Mouse (Mus musculus) G1E (cell line): ENCODE data around the gene Art1. TPM values are rescaled to one million over a fixed set of nuclear protein-coding genes. Genes with fewer than 3 reads are reported as not detected.

ENCODE experiments used
- ATAC-seq: 2 replicates; pipeline ENCODE4 v1.8.0; 2016; ENCODE audit warnings: mild to moderate bottlenecking; ENCODE audit not compliant: insufficient number of reproducible peaks, poor library complexity, low FRiP score, severe bottlenecking; ENCODE audit errors: extremely low read depth
- DNase-seq: peaks from one replicate; pipeline ENCODE4 v3.0.0; 2012; ENCODE audit warnings: low spot score
- H3K27me3 ChIP-seq: 2 replicates; pipeline ENCODE4 v1.6.1; 2012; ENCODE audit warnings: mild to moderate bottlenecking, low read length, inconsistent platforms; ENCODE audit not compliant: insufficient read depth
- H3K36me3 ChIP-seq: replicated peaks from 2 replicates; pipeline ENCODE3; 2012; ENCODE audit warnings: mild to moderate bottlenecking, inconsistent platforms
- H3K4me1 ChIP-seq: 2 replicates; pipeline ENCODE4 v1.6.1; 2012; ENCODE audit warnings: low read depth, low read length, inconsistent platforms, mixed read lengths; ENCODE audit not compliant: insufficient read depth
- H3K4me3 ChIP-seq: 2 replicates; pipeline ENCODE4 v1.5.1; 2012; ENCODE audit warnings: low read depth, mild to moderate bottlenecking, inconsistent platforms, low read length, moderate library complexity, mixed read lengths
- H3K9me3 ChIP-seq: replicated peaks from 2 replicates; pipeline ENCODE4 v1.6.1; 2012; ENCODE audit warnings: inconsistent platforms
- CTCF ChIP-seq: IDR thresholded peaks from 2 replicates; pipeline ENCODE4 v1.5.1; 2012; ENCODE audit warnings: low read depth, low read length, inconsistent platforms, mixed read lengths
- GATA1 ChIP-seq: IDR thresholded peaks from 2 replicates; pipeline ENCODE4 v1.6.1; 2012; ENCODE audit warnings: borderline replicate concordance, low read length, inconsistent platforms, mixed read lengths
- GATA2 ChIP-seq: IDR thresholded peaks from 2 replicates; pipeline ENCODE4 v1.6.1; 2012; ENCODE audit warnings: low read depth, low read length, inconsistent platforms, borderline replicate concordance
- POLR2AphosphoS5 ChIP-seq: IDR thresholded peaks from 2 replicates; pipeline ENCODE4 v1.6.1; 2012; ENCODE audit warnings: low read depth, low read length, inconsistent platforms; ENCODE audit not compliant: insufficient replicate concordance
- TAL1 ChIP-seq: conservative IDR thresholded peaks from 2 replicates; pipeline ENCODE4 v1.6.1; 2012; ENCODE audit warnings: low read depth, low read length, inconsistent platforms, mixed read lengths
- polyA plus RNA-seq: library from polyadenylated mRNA; stranded (reverse); fragments of >175 nt; gene quantifications from 2 replicates; pipeline ENCODE4 v1.2.3, GENCODE M21; 2012
- total RNA-seq, 2 experiments: library from RNA; stranded (forward) in 1 of 2; stranded (reverse) in 1 of 2; fragments of 200-1000 nt in 1 of 2; fragments of >200 nt in 1 of 2; fragmentation: Nextera tagmentation in 1 of 2; gene quantifications; 2 replicates each; pipeline ENCODE4 v1.2.3; 2014 to 2017

The Art1 gene
- total and polyA plus RNA-seq, 3 experiments, result 0.22 TPM; not detected in 2

DNA sequence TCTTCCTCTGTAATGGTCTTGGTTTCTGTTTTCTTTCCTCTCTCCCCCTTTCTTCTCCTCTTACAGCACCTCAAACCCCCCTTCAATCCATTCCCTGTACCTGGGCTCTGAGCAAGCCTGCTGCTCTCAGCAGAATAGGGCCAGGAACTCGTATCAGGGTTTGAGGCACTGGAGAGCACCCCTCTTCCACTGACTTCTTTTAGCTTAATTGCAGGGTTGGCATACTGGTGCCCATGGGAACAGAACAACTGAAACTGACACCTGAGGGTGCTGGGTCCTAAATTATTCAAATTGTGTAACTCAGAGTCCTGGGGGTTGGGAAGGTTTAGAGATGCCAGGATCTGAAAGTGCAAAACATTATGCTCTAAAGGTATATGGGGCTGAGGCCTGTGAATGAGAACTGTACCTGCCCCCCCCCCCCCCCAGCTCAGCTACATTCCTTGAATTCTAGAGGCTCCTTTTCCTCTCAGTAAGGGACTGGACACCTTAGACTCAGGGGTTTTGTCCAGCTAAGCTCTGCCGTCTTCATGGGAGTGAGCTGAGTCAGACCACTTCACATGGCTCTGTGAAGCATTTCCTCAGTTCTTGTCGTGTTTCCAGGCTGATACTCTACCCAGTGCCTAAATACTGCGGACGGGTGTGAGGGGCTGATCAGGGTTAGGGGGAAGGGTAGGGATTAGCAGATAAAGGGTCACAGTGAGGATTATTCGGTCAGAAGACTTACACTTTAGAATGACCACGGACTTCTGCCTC is 15.2 kb downstream of the Art1 start, which contains the start of gene Chrna10:
TSS of gene Chrna10 (minus strand) at position 250 of the 753 bp plus-strand sequence.
- Histone ChIP-seq H3K27me3 (peaks cover 25% of the 10 kb centered on the region), H3K4me3 (no peak within 1 kb of the TSS), H3K4me1 (peaks cover 14% of the 10 kb centered on the region), H3K9me3 (no peaks in the 10 kb centered on the region), H3K36me3 (peaks cover 36% of the 10 kb centered on the region)
- no peak for TF ChIP-seq POLR2AphosphoS5
- TF ChIP-seq GATA2, result no peak
- no peak for TF ChIP-seq GATA1
- TF ChIP-seq CTCF, result no peak
- DNase-seq (no peak), ATAC-seq (no peak)

GRCm38 (mm10) chr7:102117382-102117781 is 15.8 kb downstream of the Art1 start:
- Histone ChIP-seq H3K36me3 (peaks cover 42% of the 10 kb centered on the region), H3K9me3 (no peaks in the 10 kb centered on the region), H3K4me1 (peaks cover 14% of the 10 kb centered on the region), H3K4me3 (no peak overlapping the region), H3K27me3 (peaks cover 19% of the 10 kb centered on the region)
- TF ChIP-seq CTCF, result no peak
- TF ChIP-seq GATA2, result no peak
- TF ChIP-seq GATA1, result no peak
- no peak for TF ChIP-seq POLR2AphosphoS5
- no peak for TF ChIP-seq TAL1
- DNase-seq, result no peak
- ATAC-seq, result no peak

DNA sequence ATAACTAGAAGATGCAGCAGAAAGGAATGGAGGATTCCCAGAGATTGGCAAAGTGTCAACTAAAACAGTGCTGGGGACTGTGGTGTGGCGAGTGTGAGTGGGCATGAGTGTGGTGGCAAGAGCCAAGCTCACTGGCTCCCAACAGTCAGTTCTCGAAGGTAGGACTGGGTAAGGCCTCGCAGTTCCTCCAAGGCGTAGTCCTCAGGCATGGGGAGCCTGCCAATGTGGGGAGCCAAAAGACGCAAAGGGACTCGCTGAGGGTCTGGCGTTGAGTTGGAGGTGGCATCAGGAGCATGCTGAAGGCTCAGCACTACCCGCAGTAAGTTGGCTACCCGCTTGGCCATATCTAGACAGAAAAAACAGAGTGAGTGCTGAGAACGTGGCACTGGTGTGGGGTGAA is 18.8 kb downstream of the Art1 start:
- H3K9me3 ChIP-seq, result no peaks in the 10 kb centered on the region
- no peaks in the 10 kb centered on the region; the same call in 1 of the 2 replicates for H3K4me1 ChIP-seq
- H3K4me3 ChIP-seq, result no peak overlapping the region
- peaks cover 5% of the 10 kb centered on the region; the same call in 1 of the 2 replicates for H3K27me3 ChIP-seq
- no peak for TF ChIP-seq TAL1
- TF ChIP-seq GATA2, result no peak
- no peak for TF ChIP-seq POLR2AphosphoS5
- TF ChIP-seq CTCF, result no peak
- TF ChIP-seq GATA1, result no peak
- peaks cover 72% of the 10 kb centered on the region for H3K36me3 ChIP-seq
- ATAC-seq, result no peak
- DNase-seq, result no peak

DNA sequence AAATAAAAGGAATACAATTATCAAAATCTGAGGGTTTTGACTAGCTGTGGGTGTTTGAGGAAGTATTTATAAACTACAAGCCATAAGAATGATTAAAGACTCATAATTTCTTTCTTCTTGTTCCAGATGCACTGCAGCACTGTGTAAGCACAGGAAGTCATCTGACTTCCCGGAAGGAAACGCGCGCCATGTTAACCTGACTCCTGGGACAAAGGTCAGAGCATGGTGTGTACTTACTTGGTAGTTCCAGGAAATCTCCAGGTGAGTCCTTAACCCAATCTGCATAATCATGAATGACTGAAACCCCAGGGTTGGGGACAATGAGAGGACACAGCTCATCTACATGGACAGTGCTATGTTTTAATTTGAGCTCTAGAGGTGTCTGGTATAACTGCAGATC is 30.9 kb downstream of the Art1 start:
- peaks cover 89% of the 10 kb centered on the region for H3K36me3 ChIP-seq
- H3K9me3 ChIP-seq, result no peaks in the 10 kb centered on the region
- H3K4me3 ChIP-seq, result no peak overlapping the region
- ATAC-seq (no peak), DNase-seq (no peak)
- TF ChIP-seq POLR2AphosphoS5, result no peak
- no peak for TF ChIP-seq TAL1
- TF ChIP-seq GATA1, result no peak
- no peak for TF ChIP-seq GATA2
- no peak for TF ChIP-seq CTCF
- no peaks in the 10 kb centered on the region for H3K4me1 ChIP-seq
- no peaks in the 10 kb centered on the region for H3K27me3 ChIP-seq

GRCm38 (mm10) chr7:102137464-102137863 is 35.9 kb downstream of the Art1 start:
- no peaks in the 10 kb centered on the region for H3K4me1 ChIP-seq
- no peak overlapping the region for H3K4me3 ChIP-seq
- peaks cover 93% of the 10 kb centered on the region for H3K36me3 ChIP-seq
- TF ChIP-seq TAL1 (no peak), CTCF (peak; percentile 52), GATA1 (no peak)
- no peaks in the 10 kb centered on the region for H3K27me3 ChIP-seq
- H3K9me3 ChIP-seq, result no peaks in the 10 kb centered on the region
- ATAC-seq (no peak), DNase-seq (no peak)

GRCm38 (mm10) chr7:102137898-102138297 is 36.4 kb downstream of the Art1 start:
- Histone ChIP-seq H3K36me3 (peaks cover 92% of the 10 kb centered on the region), H3K4me1 (no peaks in the 10 kb centered on the region), H3K27me3 (no peaks in the 10 kb centered on the region), H3K9me3 (no peaks in the 10 kb centered on the region), H3K4me3 (no peak overlapping the region)
- no peak for ATAC-seq
- DNase-seq, result no peak
- TF ChIP-seq GATA1 (no peak), TAL1 (no peak), CTCF (no peak)

- H3K27me3 ChIP-seq, result no peaks in the 10 kb centered on the region
- H3K4me3 ChIP-seq, result no peak overlapping the region
- TF ChIP-seq GATA1, result no peak
- no peak for TF ChIP-seq CTCF
- TF ChIP-seq GATA2, result no peak
- TF ChIP-seq TAL1, result no peak
- no peak for TF ChIP-seq POLR2AphosphoS5
- peaks cover 84% of the 10 kb centered on the region for H3K36me3 ChIP-seq
- no peak for DNase-seq
- H3K4me1 ChIP-seq, result no peaks in the 10 kb centered on the region
- no peak for ATAC-seq
- no peaks in the 10 kb centered on the region for H3K9me3 ChIP-seq
These were observed 52.1 kb downstream of the Art1 start for GRCm38 (mm10) chr7:102153691-102154090.

Other genes starting within 250 kb of the Art1 start
- not detected in 2 replicates for gene Folr2, start 244.5 kb upstream of the Art1 start, total RNA-seq (2014; fragmentation: Nextera tagmentation)
- not detected in 2 replicates for gene Folr2, start 244.5 kb upstream of the Art1 start, total RNA-seq (2017)
- not detected in 2 replicates for gene Folr2, start 244.5 kb upstream of the Art1 start, polyA plus RNA-seq
- gene Anapc15, start 238.0 kb upstream of the Art1 start, total RNA-seq (2014; fragmentation: Nextera tagmentation), result 55.6 and 63.3 TPM in 2 replicates
- gene Anapc15, start 238.0 kb upstream of the Art1 start, total RNA-seq (2017), result 113 and 128 TPM in 2 replicates
- gene Anapc15, start 238.0 kb upstream of the Art1 start, polyA plus RNA-seq, result 20.2 and 20.5 TPM in 2 replicates
- not detected in 2 replicates for gene Folr1, start 231.0 kb upstream of the Art1 start, total RNA-seq (2014; fragmentation: Nextera tagmentation)
- 0.22 and 0.64 TPM in 2 replicates for gene Folr1, start 231.0 kb upstream of the Art1 start, total RNA-seq (2017)
- not detected in 2 replicates for gene Folr1, start 231.0 kb upstream of the Art1 start, polyA plus RNA-seq
- gene Lamtor1, start 195.8 kb upstream of the Art1 start, total RNA-seq (2014; fragmentation: Nextera tagmentation), result 96.2 and 96.5 TPM in 2 replicates
- gene Lamtor1, start 195.8 kb upstream of the Art1 start, total RNA-seq (2017), result 145 and 146 TPM in 2 replicates
- 136 and 153 TPM in 2 replicates for gene Lamtor1, start 195.8 kb upstream of the Art1 start, polyA plus RNA-seq
- not detected in 2 replicates for gene Tomt, start 195.4 kb upstream of the Art1 start, total RNA-seq (2014; fragmentation: Nextera tagmentation)
- gene Tomt, start 195.4 kb upstream of the Art1 start, total RNA-seq (2017), result 0.22 and 0.23 TPM in 2 replicates
- gene Tomt, start 195.4 kb upstream of the Art1 start, polyA plus RNA-seq, result 0.01 TPM in 1 of 2 replicates, not detected in the other
- gene Lrrc51, start 167.8 kb upstream of the Art1 start, total RNA-seq (2014; fragmentation: Nextera tagmentation), result 12.4 and 17.7 TPM in 2 replicates
- 2.9 and 4.1 TPM in 2 replicates for gene Lrrc51, start 167.8 kb upstream of the Art1 start, total RNA-seq (2017)
- 0.53 and 0.65 TPM in 2 replicates for gene Lrrc51, start 167.8 kb upstream of the Art1 start, polyA plus RNA-seq
- gene Numa1, start 167.6 kb upstream of the Art1 start, total RNA-seq (2014; fragmentation: Nextera tagmentation), result 134 and 189 TPM in 2 replicates
- 120 and 125 TPM in 2 replicates for gene Numa1, start 167.6 kb upstream of the Art1 start, total RNA-seq (2017)
- gene Numa1, start 167.6 kb upstream of the Art1 start, polyA plus RNA-seq, result 106 and 112 TPM in 2 replicates
- 4.2 and 6.5 TPM in 2 replicates for gene Il18bp, start 83.1 kb upstream of the Art1 start, total RNA-seq (2014; fragmentation: Nextera tagmentation)
- 2.5 and 2.7 TPM in 2 replicates for gene Il18bp, start 83.1 kb upstream of the Art1 start, total RNA-seq (2017)
- 1.8 TPM in 2 replicates for gene Il18bp, start 83.1 kb upstream of the Art1 start, polyA plus RNA-seq
- 8.6 and 11.8 TPM in 2 replicates for gene Rnf121, start 36.3 kb upstream of the Art1 start, total RNA-seq (2014; fragmentation: Nextera tagmentation)
- 10.9 and 11.4 TPM in 2 replicates for gene Rnf121, start 36.3 kb upstream of the Art1 start, total RNA-seq (2017)
- 1.7 and 2.7 TPM in 2 replicates for gene Rnf121, start 36.3 kb upstream of the Art1 start, polyA plus RNA-seq
- 29.5 and 45.5 TPM in 2 replicates for gene Xndc1, start 36.2 kb upstream of the Art1 start, total RNA-seq (2014; fragmentation: Nextera tagmentation)
- gene Xndc1, start 36.2 kb upstream of the Art1 start, total RNA-seq (2017), result 35.4 and 39.4 TPM in 2 replicates
- gene Xndc1, start 36.2 kb upstream of the Art1 start, polyA plus RNA-seq, result 25.0 and 29.7 TPM in 2 replicates
- gene Xntrpc, start 36.0 kb upstream of the Art1 start, total RNA-seq (2014; fragmentation: Nextera tagmentation), result 0.39 and 1.4 TPM in 2 replicates
- gene Xntrpc, start 36.0 kb upstream of the Art1 start, total RNA-seq (2017), result 0.44 and 0.46 TPM in 2 replicates
- 0.21 and 0.31 TPM in 2 replicates for gene Xntrpc, start 36.0 kb upstream of the Art1 start, polyA plus RNA-seq
- gene Trpc2, start 18.6 kb upstream of the Art1 start, total RNA-seq (2014; fragmentation: Nextera tagmentation), result 0.45 TPM in 1 of 2 replicates, not detected in the other
- not detected in 2 replicates for gene Trpc2, start 18.6 kb upstream of the Art1 start, total RNA-seq (2017)
- gene Trpc2, start 18.6 kb upstream of the Art1 start, polyA plus RNA-seq, result not detected in 2 replicates
- not detected in 2 replicates for gene Art5, start 7.7 kb downstream of the Art1 start, total RNA-seq (2014; fragmentation: Nextera tagmentation)
- 0.16 TPM in 1 of 2 replicates, not detected in the other for gene Art5, start 7.7 kb downstream of the Art1 start, total RNA-seq (2017)
- gene Art5, start 7.7 kb downstream of the Art1 start, polyA plus RNA-seq, result not detected in 2 replicates
- not detected in 2 replicates for gene Chrna10, start 15.1 kb downstream of the Art1 start, total RNA-seq (2014; fragmentation: Nextera tagmentation)
- gene Chrna10, start 15.1 kb downstream of the Art1 start, total RNA-seq (2017), result 0.11 TPM in 1 of 2 replicates, not detected in the other
- gene Chrna10, start 15.1 kb downstream of the Art1 start, polyA plus RNA-seq, result not detected in 2 replicates
- gene Nup98, start 108.4 kb downstream of the Art1 start, total RNA-seq (2014; fragmentation: Nextera tagmentation), result 172 and 179 TPM in 2 replicates
- gene Nup98, start 108.4 kb downstream of the Art1 start, total RNA-seq (2017), result 54.4 and 60.5 TPM in 2 replicates
- 8.4 and 11.3 TPM in 2 replicates for gene Nup98, start 108.4 kb downstream of the Art1 start, polyA plus RNA-seq
- 60.1 and 61.9 TPM in 2 replicates for gene Pgap2, start 108.5 kb downstream of the Art1 start, total RNA-seq (2014; fragmentation: Nextera tagmentation)
- gene Pgap2, start 108.5 kb downstream of the Art1 start, total RNA-seq (2017), result 24.1 and 27.8 TPM in 2 replicates
- 18.0 and 19.1 TPM in 2 replicates for gene Pgap2, start 108.5 kb downstream of the Art1 start, polyA plus RNA-seq
- 240 and 241 TPM in 2 replicates for gene Rhog, start 154.3 kb downstream of the Art1 start, total RNA-seq (2014; fragmentation: Nextera tagmentation)
- gene Rhog, start 154.3 kb downstream of the Art1 start, total RNA-seq (2017), result 50.4 and 68.5 TPM in 2 replicates
- 121 and 212 TPM in 2 replicates for gene Rhog, start 154.3 kb downstream of the Art1 start, polyA plus RNA-seq
- 25.8 and 27.3 TPM in 2 replicates for gene Stim1, start 166.1 kb downstream of the Art1 start, total RNA-seq (2014; fragmentation: Nextera tagmentation)
- 24.2 and 25.1 TPM in 2 replicates for gene Stim1, start 166.1 kb downstream of the Art1 start, total RNA-seq (2017)
- gene Stim1, start 166.1 kb downstream of the Art1 start, polyA plus RNA-seq, result 20.2 and 35.8 TPM in 2 replicates